Mouse (Mus musculus) kidney, postnatal 36 days (tissue): ENCODE results near the gene Trim80.
A peak's percentile ranks its signal among the peaks of the same experiment; 100 is the strongest.

ENCODE experiments used
- DNase-seq, 2 experiments: peaks; one replicate each; pipeline ENCODE4 v3.0.0; 2021 to 2022; ENCODE audit warnings: mixed read lengths in 2 of 2

The Trim80 gene

GRCm38 (mm10) chr11:115439906-115440595 lies at the start of gene Trim80:
Gene Trim80, plus strand, starts transcription at chr11:115440545.
- no peak for DNase-seq

GRCm38 (mm10) chr11:115391358-115391757 lies 49.0 kb upstream of the Trim80 start:
- DNase-seq, result no peak

DNA sequence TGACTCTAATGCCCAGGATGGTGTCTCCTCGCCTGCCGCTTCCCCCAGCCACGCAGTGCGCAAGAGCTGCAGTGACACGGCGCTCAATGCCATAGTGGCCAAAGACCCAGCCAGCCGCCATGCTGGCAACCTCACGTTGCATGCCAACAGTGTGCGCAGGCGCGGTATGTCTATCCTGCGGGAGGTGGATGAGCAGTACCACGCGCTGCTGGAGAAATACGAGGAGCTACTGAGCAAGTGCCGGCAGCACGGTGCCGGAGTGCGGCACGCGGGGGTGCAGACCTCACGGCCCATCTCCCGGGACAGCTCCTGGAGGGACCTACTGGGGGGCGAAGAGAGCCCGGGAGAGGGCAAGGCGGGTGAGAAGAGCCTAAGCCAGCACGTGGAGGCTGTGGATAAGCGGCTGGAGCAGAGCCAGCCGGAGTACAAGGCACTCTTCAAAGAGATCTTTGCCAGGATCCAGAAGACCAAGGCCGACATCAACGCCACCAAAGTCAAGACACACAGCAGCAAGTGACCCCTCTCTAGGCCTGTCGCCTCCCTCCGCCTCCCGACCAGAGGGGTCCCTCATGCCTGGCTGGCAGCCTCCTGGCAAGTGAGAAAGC lies 46.5 kb upstream of the Trim80 start:
- no peak for DNase-seq

- no peak for DNase-seq
These were observed 42.3 kb upstream of the Trim80 start for GRCm38 (mm10) chr11:115398085-115398484.

DNA sequence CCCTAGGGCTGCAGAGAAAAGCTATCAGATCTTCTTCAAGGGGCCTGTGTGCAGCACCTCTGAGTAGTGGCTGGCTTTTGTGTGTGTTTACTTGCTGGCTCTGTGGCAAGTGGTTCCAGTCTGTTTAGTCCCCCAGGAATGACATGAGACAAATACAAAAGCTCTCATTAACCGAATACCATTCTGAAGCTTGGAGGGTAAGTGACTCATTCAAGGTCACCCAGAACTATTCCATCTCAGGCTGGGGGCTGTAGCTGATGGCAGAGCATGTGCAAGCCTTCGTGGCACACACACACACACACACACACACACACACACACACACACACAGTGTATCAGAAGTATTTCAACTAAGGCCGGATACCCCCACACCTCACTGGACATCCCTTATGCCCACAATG lies 40.2 kb upstream of the Trim80 start:
- no peak for DNase-seq

DNA sequence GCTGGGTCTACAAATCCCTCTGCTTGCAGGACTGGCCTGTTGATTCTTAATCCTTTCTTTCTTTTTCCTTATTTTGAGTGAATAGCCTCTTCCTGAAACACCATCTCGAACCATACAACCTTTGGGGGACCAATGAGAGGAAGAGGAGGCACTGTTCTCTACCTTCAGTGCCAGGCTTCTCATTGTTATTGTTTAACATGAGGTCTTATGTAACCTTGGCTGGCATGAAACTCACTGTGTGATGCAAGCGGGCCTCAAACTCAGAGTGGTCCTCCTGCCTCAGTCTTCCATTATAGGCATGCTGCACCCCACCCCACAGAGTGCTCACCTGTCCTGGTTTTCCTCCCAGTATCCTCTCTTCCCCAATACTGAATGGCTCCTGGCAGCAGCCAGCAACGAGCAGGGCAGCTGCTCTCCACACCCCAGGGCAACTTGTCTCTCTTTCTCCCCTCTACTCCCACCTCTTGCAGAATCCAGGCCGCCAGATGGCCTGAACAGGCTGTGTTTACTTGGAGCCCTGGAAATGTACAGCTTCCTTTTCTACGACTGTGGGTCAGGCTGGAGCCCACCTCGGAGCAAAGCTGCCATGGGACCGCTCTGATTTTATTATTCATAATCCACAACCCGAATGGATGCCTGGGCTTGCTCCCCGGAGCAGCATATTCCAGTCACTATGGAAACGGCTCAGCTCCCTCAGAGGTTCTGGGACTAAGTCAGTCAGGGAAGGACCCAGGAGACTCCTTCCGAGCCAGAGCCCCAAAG lies 39.5 kb upstream of the Trim80 start:
- peak in 1 of 2 experiments; percentile 15 for DNase-seq

- DNase-seq, result peak; percentile 87 to 92
These were observed 36.8 kb upstream of the Trim80 start, which contains the start of gene Mrpl58 for GRCm38 (mm10) chr11:115403338-115404124. Gene Mrpl58, plus strand, starts transcription at chr11:115403752.

DNA sequence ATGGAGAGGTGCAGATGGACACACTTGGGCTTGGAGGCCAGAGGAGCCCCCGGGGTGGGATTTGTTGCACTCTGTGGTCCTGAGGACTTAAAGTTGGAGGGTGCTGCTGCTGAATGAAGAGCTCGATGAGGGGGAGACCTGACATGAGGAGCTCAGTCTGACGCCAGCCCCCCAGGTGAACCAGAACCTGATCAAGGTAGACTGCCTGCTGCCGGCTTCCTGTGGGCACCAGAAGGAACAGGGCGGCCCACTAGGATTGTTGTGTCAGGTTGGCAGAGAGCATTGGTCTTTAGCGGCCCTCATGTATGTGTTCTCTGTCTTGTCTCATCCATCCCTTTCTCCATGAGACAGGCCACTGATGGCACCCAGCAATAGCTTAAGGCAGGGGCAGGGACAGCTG lies 34.6 kb upstream of the Trim80 start:
- no peak for DNase-seq

- no peak for DNase-seq
These were observed 33.4 kb upstream of the Trim80 start for GRCm38 (mm10) chr11:115406858-115407401.

DNA sequence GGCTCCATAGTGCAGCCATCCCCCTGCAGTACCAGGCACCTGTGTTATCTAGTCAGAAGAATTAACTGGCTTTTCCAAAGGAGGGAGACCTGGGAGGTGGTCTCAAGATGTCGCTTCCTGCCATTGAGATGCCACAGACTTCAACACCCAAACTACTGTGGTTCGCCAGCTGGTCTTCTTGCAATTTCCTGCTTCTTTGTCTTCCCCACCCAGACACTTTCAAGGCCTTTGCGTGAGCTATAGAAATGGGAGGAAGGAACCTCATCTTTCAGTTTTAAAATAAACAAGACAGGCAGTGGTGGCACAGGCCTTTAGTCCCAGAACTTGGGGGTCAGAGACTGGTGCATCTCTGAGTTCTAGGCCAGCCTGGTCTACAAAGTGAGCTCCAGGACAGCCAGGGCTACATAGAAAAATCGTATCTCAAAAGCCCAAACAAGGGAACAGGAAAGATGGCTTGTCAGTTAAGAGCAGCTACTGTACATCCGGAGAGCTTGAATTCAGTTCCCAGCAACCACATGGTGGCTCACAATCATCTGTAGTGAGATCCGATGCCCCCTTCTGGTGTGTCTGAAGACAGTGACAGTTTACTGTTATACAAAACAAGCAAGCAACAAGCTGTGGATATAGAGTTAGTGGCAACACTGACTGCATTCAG lies 32.0 kb upstream of the Trim80 start:
- no peak for DNase-seq

DNA sequence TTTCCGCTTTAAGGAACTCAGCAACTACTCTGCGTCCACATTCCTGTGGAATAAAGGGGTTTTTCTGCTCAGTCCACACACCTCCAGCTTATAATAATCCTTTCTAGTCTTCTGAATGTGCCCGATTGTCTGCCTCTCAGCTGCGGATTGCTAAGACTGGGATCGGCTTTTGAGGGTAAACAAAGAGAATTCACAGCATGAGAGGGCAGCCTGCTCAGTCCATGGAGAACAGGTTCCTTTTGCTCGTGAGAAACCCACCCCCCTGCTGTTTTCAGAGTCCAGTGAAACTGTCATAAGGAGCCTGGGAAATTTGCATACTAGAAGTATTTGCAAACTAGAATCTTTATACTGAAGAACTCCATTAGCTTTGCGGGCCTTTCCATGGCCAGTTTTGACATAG lies 30.8 kb upstream of the Trim80 start:
- no peak for DNase-seq

DNA sequence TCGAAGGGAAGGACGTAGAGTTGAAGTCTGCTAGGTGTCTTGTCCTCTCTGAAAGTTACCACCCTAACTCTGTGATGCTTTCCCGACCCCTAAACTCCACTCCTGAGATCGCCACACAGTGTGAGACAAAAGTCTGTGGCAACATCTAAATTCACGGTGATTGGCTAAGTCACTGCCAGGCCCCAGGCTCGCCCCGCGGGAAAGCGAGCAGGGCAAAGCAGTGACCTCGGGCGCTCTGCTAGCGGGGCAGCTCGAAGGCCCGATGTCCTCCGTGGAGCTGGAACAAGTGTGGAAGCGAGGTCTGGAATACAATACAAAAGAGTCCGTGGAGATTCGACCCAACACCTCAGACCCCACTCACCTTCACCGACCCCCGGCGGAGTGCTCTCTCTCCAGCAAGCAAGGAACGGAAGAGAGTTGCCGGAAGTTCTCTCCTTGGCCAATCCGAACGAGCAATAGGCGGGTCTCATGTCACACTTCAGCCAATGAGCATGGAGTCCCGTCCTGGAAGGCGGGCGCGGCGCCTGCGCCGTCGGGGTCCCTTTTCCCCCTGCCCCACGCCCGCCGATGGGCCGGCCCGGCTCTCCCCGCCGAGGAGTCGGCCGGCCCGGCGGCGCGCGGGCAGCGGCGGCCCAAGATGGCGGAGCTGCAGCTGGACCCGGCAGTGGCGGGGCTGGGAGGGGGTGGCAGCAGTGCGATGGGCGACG lies 20.7 kb upstream of the Trim80 start, which contains the start of the genes Atp5h and Kctd2:
TSS of gene Atp5h (minus strand) at position 432 of the 707 bp plus-strand sequence.
TSS of gene Kctd2 (plus strand) at position 598 of the 707 bp plus-strand sequence.
- peak; percentile 95 to 96 for DNase-seq

GRCm38 (mm10) chr11:115420336-115421190 lies 19.8 kb upstream of the Trim80 start:
- DNase-seq, result peak; percentile 67 to 83

GRCm38 (mm10) chr11:115421328-115421727 lies 19.0 kb upstream of the Trim80 start:
- no peak for DNase-seq

DNA sequence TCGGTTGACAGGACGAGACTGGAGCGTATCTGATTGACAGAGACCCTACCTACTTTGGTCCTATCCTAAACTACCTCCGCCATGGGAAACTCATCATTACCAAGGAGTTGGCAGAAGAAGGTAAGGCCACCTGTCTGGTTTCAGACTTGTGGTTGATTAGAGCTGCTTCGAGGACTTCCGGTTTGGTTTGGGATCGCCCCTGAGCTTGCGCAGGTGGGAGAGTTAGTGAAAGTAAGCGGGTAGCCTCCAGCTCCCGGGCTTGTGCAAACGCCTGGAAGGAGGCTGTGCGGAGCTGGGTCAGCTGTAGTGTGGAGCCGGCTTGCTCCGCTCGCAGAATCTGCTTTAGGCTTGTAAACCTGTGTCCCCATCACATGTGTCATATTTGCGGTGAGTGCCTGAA lies 18.4 kb upstream of the Trim80 start:
- no peak for DNase-seq

GRCm38 (mm10) chr11:115423091-115423490 lies 17.3 kb upstream of the Trim80 start:
- DNase-seq, result no peak

GRCm38 (mm10) chr11:115424666-115425065 lies 15.7 kb upstream of the Trim80 start:
- no peak for DNase-seq

GRCm38 (mm10) chr11:115425671-115426070 lies 14.7 kb upstream of the Trim80 start:
- DNase-seq, result no peak

DNA sequence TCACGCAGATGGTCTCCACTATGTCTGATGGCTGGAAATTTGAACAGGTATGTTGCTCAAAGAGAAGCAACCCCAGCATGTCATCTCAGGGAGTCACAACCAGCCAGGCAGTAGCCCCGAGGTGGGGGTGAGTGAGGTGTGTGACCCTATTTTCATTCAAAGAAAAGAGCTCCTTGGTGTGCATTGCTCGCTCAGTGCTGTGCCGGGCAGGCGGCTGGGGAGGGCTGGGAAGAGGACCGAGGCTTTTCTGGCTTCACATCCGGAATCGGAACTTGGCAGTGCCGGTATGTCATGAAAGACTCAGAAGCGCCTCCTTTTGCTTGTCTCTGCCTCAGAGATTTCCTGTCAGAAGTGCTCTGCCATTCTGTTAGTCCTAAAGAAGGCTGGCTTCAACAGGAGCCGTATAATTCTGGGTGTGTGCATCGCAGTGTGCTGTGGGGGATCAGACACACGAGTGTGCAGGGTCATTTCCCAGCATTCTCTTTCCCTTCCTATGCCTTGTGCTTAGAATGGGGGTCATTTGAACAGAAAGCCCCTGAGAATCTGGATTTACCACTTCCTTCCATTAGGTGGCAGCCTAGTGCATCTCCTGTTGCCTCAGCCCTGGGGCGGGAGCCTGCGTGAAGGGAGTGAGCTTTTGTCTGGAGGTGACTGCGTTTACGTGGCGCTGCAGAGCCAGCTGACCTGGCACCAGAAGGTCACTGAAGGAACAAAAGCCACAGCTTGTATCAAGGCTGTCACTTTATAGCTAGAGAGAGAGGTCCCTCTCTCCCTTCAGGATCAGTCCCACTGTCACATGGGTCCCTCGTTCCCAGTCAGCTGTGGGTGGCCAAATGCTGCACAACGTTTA lies 12.6 kb upstream of the Trim80 start:
- peak; percentile 81 to 83 for DNase-seq
